Mouse (Mus musculus) frontal cortex, postnatal 14 days (tissue): ENCODE results near the gene A630073D07Rik.
"Not testable (repeated sequence)": the region's sequence is repeated elsewhere in the genome, so short reads cannot be mapped to it uniquely, and the experiment has no call there.

ENCODE experiments used
- DNase-seq, 2 experiments: peaks; one replicate each; pipeline ENCODE4 v3.0.0; 2022; ENCODE audit warnings: low spot score in 2 of 2

The A630073D07Rik gene

GRCm38 (mm10) chr6:132651426-132651825, at the start of gene A630073D07Rik:
A630073D07Rik (minus strand) TSS chr6:132651526.
- DNase-seq: no peak

GRCm38 (mm10) chr6:132700907-132701306, 49.6 kb upstream of the A630073D07Rik start, which contains the start of gene Tas2r121:
Tas2r121 (minus strand) TSS chr6:132701007.
- no peak for DNase-seq

GRCm38 (mm10) chr6:132691596-132691995, 40.3 kb upstream of the A630073D07Rik start:
- DNase-seq: not testable (repeated sequence)

GRCm38 (mm10) chr6:132656653-132657052, 5.3 kb upstream of the A630073D07Rik start, which contains the start of gene Tas2r120:
Tas2r120 (plus strand) TSS chr6:132656953.
- DNase-seq: no peak

- no peak for DNase-seq
These were observed 1.9 kb downstream of the A630073D07Rik start for GRCm38 (mm10) chr6:132649399-132649798.

- DNase-seq: not testable (repeated sequence)
These were observed 55.7 kb downstream of the A630073D07Rik start, which contains the start of gene Prp2 for GRCm38 (mm10) chr6:132595613-132596012. Prp2 (plus strand) TSS chr6:132595913.
